Mouse (Mus musculus): Measurements from ENCODE around the gene Wsb2.

DNA sequence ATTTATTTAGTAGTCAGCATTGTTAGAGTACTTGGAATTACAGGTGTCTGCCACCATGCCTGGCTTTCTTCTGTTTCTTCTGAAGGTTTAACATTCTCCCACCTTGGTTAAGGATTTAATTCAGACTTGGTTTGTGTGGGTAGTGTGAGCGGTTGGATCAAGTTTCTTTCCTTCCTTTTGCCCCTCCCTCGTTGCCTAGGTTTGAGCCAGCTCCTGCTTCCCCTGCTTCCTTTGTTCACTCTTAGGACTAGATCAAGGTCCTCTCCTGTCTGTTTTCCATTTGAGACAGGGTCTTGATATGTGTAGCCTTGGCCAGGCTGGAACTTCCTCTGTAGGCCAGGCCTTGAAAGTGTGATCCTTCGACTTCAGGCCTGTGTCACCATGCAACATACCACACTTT, 10.8 kb upstream of the Wsb2 start:
- TF ChIP-seq CTCF (IDR thresholded peaks at IDR 0.05; ENCODE audit: borderline replicate concordance, control insufficient read depth, extremely low read depth, insufficient read depth, low read length, poor library complexity) (no peak), POLR2A (IDR thresholded peaks at IDR 0.05; ENCODE audit: control insufficient read depth, extremely low read depth, insufficient read depth, low read length, poor library complexity) (no peak)

Data from thymus, adult 2 months (tissue).